Mouse (Mus musculus): ENCODE data around the gene Eif2ak4. TPM values are rescaled to one million over a fixed set of nuclear protein-coding genes. Genes with fewer than 3 reads are reported as not detected.

Gene Eif2ak4
- total RNA-seq (2017): 11.1 to 23.8 TPM (median 23.0 TPM) in 3 replicates

DNA sequence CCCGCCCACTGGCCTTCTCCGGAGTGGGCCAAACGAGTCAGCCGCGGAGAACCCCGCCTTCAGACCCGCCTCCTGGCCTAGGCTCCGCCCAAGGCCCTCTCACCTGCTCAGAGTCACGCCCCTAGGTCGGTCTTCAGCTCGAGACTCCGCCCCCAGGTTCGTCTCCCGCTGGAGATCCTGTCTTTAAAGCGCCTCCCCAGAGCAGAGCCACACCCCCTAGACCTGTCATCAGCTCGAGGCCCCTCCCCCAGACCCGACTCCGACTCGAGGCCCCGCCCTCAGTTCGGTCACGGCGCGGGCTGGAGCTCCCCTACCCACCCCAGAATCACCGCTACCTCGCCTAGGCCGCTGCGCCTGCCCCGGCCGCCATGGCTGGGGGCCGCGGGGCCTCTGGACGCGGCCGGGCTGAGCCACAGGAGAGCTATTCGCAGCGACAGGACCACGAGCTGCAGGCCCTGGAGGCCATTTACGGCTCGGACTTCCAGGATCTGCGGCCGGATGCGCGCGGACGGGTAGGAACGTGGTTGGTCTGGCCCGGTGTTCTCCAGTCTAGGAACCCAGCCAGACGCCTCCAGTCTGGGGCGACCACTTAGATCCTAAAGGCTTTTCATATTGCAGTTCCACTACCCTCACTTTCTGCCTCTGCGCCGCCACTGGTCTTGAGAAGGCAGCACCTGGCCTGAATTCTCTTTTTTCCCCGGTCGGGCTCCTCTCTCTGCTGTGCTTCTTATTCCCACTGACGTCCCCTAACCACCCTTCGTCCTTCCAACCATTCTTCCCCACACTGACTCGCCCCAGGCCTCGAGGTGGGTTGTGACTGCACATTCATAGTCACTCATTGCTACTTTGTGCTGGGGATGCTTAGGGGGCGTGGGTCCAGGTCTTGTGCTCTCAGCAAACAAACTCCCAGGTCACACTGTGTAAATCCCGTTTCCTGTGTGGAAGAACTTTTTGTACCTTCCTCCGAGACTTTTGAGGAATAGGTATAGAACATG lies at the start of gene Eif2ak4:
Gene Eif2ak4, plus strand, starts transcription at position 278 of the 995 bp plus-strand sequence.
- ATAC-seq (replicated peaks; ENCODE audit: insufficient number of reproducible peaks, low FRiP score, low TSS enrichment, poor library complexity, severe bottlenecking): peak; percentile 95

DNA sequence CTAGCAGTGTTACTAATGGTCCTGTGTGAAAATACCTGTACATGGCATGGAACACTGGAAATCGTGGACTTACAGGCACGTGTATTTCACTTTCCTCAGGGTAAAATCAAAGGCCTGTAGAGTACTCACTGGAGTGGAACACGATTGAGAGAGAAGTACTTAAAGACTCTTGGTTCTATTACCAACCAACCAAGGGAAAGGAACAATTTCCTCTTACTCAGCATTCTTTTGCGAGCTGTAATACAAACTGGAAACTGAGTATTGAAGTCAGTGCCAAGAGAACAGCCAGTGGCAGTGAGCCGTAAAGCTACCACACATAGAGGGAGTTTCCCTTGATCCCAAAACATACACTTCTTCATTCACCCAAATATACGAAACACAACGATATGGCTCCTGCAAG lies 47.1 kb upstream of the Eif2ak4 start:
- ATAC-seq (replicated peaks; ENCODE audit: insufficient number of reproducible peaks, low FRiP score, low TSS enrichment, poor library complexity, severe bottlenecking): no peak

DNA sequence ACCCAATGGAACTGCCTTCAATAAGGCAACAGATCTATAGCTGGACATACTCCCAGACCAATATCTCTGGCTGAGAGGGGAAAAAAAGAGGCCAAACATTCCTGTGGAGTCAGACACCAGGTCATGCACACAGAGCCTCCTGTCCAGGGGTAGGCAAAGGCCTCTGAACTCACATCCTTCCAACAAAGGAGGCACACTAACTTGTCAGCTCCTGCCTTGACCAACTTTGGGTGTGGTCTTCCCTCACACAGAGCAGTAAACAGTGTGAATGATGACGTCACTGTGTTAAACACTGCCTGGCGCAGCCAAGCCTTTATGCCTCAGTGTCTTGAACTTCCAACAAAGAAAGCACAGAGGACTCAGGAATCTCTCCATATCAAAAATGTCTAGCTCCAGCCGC lies 44.5 kb upstream of the Eif2ak4 start:
- ATAC-seq (replicated peaks; ENCODE audit: insufficient number of reproducible peaks, low FRiP score, low TSS enrichment, poor library complexity, severe bottlenecking): no peak

DNA sequence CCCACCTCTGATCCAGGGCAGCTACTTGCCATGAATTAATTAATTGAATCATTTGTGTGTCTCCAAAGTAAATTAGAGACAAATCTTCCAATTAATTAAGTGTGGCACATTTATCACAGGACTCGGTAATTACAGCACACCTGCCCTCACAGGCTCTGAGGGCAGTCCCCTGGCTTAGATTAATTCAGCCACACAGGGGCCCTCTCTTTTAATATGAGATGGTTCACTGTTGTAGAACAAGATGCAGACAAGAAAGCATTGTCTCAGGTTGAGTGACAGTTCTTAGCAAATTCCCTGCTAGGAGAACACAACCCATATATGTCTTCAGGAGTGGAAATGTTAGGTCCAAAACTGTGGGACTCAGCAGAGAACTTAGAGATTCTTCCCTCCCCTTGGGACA lies 42.9 kb upstream of the Eif2ak4 start:
- ATAC-seq (replicated peaks; ENCODE audit: insufficient number of reproducible peaks, low FRiP score, low TSS enrichment, poor library complexity, severe bottlenecking): no peak

DNA sequence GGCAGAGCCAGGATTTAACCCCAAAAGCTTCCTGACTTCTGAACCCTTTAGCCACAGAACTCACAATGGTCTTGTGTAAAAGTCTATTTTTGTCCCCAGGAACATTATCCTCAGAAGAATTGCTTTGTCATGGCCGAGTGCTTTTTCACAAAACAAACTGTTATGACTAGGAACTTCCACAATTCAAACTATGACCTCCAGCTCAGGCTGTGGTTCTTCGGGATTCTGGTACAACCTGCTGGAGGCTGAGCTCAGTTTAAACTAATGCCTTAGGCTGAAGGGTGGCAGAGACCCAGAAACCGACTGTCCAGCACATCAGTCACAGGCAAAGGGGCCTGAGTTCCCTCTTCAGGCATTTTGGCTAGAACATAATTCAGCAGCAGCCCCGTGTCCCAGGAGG lies 34.9 kb upstream of the Eif2ak4 start:
- ATAC-seq (replicated peaks; ENCODE audit: insufficient number of reproducible peaks, low FRiP score, low TSS enrichment, poor library complexity, severe bottlenecking): no peak

DNA sequence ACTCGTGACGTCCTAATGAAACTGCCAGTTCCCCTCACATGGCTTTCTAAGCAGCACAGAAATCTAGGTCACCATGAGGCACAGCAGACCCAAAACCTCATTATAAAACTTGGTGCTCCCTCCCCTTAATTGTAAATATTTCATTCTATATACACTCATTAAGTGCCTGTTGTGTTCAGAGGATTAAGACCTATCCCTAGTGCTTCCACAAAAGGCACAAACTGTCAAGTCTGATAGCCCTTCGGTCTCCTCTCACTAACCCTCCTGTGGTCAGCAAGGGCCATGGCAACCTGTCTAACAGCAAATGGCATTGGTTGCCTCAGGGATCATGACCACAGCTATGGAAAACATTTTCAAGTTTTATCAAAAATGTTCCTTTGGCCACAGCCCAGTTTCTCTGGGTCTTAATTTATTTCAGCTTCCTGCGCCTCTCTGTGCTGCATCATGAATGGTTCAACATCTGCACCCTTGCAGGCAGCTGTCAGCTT lies 34.5 kb upstream of the Eif2ak4 start:
- ATAC-seq (replicated peaks; ENCODE audit: insufficient number of reproducible peaks, low FRiP score, low TSS enrichment, poor library complexity, severe bottlenecking): no peak

DNA sequence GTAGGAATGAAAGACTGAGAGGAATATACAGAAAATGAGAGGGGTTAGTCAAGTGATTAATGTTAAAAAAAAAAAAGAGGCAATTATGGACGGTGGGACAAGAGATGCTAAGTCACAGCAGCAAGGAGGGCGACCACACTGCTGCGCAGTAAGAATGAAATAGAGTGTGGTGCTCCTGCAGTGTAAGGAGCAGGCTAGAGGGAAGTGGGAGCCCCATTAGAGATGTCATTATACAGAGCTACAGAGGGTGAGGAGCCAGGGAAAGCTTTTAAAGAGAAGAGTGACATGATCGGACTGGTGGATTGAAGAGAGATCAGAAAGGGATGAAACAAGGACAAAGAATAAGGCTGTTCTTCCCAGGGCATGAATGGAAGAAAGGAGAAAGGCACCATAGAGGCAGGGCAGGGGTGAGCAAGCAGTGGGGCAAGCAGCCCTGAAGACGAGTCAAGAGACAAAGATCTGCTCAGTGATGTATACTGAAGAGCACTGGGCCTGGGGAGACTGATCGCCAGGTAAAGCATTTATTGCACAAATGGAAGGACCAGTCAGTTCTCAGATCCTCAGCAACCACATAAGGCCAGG lies 33.2 kb upstream of the Eif2ak4 start:
- no peak for ATAC-seq (replicated peaks; ENCODE audit: insufficient number of reproducible peaks, low FRiP score, low TSS enrichment, poor library complexity, severe bottlenecking)

DNA sequence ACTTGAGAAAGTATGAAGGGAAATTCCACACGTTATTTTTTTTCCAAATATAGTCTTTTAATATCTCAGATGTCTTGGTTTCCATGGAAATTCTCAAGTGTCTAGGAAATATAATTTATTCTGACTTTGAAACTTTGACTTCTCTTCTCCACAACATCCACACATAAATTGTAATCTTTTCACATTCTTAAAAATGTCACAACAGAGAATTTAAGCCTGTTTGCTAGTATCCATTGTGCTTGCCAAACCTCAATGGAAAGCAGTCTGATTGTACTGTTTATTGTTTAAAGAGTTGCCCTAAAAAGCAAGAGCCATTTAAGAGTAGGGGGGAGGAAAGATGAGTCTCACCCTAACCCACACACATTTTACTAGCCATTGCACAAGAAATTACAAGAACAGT lies 16.6 kb upstream of the Eif2ak4 start:
- no peak for ATAC-seq (replicated peaks; ENCODE audit: insufficient number of reproducible peaks, low FRiP score, low TSS enrichment, poor library complexity, severe bottlenecking)

DNA sequence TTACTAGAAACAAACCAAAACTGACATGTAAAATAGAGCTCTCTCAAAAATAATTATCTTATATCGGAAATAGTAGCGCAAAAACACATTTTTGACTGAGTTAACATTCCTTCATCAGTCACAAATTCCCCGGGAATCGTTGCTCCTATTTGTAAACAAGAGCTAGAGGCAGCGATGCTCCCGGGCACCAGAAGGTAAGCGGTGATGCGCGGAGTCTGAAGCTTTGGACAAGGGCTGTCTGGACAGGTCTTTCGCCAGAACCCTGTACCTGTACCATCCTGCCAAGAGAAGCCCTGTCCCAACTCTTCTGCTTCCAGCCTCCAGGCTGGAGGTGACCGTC lies 15.9 kb upstream of the Eif2ak4 start:
- no peak for ATAC-seq (replicated peaks; ENCODE audit: insufficient number of reproducible peaks, low FRiP score, low TSS enrichment, poor library complexity, severe bottlenecking)

DNA sequence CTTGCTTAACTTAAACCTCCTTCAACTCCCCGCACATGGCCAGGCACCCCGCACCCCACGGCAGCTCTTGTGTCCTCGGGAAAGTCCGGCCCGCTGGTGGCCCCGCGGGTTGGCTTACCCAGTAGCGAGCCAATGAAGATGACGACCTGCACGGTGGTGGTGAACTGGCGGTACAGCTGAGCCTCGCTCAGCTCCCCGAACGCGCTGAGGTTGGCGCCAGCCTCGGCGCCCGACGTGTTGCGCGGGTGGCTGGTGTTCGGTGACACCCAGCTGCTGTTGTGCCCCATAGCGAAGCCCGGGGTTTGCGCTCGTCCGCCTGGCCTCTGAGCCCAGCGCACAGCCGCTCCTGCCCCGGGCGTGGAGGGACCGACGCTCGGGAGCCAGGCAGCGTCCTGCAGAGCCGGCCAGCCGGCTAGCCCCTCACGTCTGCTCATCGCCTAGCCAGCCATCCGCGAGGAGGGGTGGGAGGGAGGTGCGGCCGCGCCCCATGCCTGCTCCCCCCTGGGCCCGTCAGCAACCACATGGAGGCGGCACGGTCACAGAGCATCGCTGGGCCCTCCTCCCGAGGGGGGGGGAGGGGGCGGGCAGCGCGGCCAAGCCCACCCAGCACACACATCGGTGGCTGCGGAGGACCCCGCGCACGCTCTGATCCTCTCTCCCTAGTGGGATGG lies 15.4 kb upstream of the Eif2ak4 start, which contains the start of gene Gpr176:
Gene Gpr176, minus strand, starts transcription at position 519 of the 671 bp plus-strand sequence.
- 0 out of 2 replicates have a peak, but pooled peaks have one; percentile 41 for ATAC-seq (replicated peaks; ENCODE audit: insufficient number of reproducible peaks, low FRiP score, low TSS enrichment, poor library complexity, severe bottlenecking)

DNA sequence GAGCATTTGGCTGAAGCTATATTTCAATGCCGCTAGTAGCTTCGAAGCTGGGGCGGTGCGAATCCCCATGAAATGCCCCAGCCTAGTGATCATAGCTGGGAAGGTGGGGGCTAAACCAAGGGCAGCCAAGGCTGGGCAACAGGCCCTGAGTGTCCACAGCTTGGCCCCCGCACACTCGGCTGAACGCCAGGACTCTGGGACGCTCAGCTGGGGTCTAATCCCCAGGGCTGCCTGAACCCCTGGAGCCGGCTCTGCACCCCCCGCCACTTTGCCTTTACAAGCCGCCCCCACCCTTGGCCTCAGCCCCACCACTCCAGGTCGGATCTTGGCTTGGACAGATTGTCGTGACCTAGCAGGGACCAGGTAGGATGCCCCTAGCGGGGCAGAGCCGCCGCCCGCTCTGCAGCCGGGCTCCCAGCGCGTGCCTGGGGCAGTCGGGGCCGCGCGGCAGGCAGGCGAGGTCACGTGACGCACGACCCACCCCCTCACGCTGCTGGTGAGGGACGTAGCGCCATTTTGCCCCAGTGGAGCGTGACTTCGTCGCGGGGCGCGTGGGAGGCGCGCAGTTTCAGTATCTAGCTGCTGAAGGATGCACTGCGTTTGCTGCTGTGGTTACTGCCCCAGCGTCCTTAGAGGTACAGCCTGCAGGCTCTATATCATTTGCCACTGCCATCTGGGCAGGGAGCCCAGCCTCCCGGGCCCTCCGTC lies 14.7 kb upstream of the Eif2ak4 start:
- peak; percentile 68; the same call in 1 of the 2 replicates for ATAC-seq (replicated peaks; ENCODE audit: insufficient number of reproducible peaks, low FRiP score, low TSS enrichment, poor library complexity, severe bottlenecking)

DNA sequence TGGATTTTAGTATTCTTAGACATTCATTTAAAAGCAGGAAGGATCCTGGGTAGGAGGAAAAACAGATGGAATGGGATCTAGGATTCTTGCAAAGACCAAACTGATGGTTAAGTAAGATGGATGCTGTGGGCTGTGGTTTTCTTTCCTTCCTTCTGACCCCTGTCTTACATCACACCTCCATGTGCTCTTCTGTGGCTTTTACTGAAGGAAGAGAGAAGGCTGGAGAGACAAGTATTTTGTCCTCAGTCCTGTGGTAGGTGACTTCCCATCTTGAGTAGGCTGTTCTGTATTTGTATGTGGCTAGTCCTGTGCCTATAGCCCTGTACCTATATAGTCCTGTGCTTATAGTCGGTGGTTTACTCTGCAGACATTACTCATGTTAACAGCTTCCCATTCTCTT lies 12.9 kb upstream of the Eif2ak4 start:
- no peak for ATAC-seq (replicated peaks; ENCODE audit: insufficient number of reproducible peaks, low FRiP score, low TSS enrichment, poor library complexity, severe bottlenecking)

DNA sequence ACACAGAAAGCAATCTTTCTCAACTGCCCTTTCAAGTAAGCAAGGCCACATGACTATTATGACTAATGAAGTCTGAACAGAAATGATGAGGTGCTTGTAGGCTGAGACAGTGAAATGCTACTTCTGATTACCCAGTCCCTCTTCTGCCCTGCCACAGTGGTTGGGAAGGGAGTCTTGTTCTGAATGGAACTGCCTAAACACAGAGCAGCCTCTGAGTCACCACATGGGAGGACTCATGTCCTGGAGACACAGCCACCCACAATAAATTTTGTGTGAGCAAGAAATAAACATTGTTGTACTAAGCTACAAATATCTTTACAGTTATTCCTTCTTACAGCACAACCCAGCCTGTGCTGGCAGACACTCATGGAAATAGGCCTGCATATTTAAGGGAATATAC lies 12.5 kb upstream of the Eif2ak4 start:
- no peak for ATAC-seq (replicated peaks; ENCODE audit: insufficient number of reproducible peaks, low FRiP score, low TSS enrichment, poor library complexity, severe bottlenecking)

DNA sequence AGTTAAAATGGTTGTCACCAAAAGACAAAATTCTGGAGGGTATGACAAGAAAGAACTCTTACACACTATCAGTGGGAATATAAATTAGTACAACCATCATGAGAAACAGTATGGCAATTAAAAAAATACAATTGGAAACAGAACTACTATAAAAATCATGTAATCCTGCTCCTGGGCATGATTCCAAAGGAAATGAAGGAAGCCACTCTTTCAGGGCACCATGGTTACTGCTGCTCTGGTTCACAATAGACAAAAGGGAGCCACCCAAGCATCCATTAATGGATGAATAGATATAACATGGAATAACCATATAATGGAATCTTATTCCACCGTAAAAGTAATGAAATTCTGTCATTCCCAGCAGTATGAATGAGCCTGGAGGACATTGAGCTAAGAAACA lies 8.7 kb upstream of the Eif2ak4 start:
- no peak for ATAC-seq (replicated peaks; ENCODE audit: insufficient number of reproducible peaks, low FRiP score, low TSS enrichment, poor library complexity, severe bottlenecking)

DNA sequence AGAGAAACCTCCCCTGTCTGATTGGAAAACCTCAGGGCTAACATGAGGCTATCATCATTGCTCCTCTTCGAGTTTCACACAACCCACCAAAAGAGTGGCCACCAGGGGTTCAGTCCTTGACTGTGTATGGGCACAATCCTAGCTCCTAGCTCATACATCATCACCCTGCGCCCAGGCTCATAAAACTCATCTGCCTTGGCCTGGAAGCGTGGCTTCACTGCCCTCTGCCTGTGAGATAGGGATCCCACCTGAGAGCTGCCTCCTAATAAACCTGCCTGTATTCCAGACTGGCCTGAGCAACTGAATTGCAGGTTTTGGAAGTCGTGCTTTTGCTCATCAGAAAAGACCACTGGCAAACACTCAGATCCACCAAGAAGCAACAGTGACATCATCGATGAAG lies 5.0 kb upstream of the Eif2ak4 start:
- no peak for ATAC-seq (replicated peaks; ENCODE audit: insufficient number of reproducible peaks, low FRiP score, low TSS enrichment, poor library complexity, severe bottlenecking)

DNA sequence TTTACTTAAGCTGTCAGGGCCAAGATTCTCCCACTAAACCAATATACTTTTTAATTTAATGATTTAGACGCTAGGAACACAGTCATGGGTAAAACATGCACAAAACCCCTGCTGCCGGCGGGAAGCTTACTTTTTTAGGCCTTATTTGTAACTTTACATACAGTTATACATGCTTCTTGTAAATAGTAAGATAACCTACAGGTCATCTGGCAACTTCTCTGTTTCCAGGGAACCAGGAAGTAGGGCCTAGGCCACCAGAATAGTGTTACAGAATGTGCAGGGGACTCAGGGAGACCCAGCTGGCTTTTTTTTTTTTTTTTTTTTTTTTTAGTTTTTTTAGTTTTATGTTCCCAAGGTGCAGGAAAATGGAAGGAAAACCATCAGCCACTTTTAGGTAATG lies 1.2 kb downstream of the Eif2ak4 start:
- ATAC-seq (replicated peaks; ENCODE audit: insufficient number of reproducible peaks, low FRiP score, low TSS enrichment, poor library complexity, severe bottlenecking): no peak

DNA sequence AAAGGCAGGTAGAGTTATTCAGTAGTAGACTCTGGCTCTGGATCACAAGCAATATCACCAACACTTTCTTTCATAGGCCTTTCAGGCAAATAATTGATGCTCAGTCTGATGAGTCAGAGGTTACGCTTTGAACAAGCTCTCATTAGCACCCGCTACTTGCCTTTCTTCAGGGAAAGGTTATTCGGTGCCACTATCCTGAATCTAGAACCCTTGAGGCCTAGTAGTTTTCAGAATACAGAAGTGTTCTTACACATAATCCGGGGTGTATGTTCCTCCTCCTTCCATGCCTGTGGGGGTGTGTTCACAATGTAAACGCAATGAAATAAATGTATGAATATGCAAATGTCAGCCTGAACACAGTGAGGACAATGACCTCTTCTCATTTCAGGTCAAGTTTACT lies 1.7 kb downstream of the Eif2ak4 start:
- ATAC-seq (replicated peaks; ENCODE audit: insufficient number of reproducible peaks, low FRiP score, low TSS enrichment, poor library complexity, severe bottlenecking): no peak

DNA sequence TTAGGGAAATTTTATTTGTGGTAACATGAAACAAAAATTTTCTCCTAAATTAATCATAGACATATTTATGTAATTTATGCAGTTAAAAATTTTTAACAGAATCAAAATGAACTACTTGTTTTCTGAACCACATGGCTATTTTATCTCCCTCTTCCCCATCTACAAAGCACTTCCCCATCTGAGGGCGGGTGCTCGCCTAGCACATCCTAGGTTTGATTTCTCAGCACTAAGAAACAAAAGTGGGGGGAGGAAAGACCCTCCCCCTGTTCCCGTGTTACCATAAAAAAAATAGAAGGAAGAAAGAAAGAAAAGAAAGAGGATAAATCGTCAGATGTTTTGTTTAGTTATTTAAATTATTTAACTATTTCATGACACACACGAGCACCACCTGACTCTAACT lies 2.8 kb downstream of the Eif2ak4 start:
- ATAC-seq (replicated peaks; ENCODE audit: insufficient number of reproducible peaks, low FRiP score, low TSS enrichment, poor library complexity, severe bottlenecking): no peak

DNA sequence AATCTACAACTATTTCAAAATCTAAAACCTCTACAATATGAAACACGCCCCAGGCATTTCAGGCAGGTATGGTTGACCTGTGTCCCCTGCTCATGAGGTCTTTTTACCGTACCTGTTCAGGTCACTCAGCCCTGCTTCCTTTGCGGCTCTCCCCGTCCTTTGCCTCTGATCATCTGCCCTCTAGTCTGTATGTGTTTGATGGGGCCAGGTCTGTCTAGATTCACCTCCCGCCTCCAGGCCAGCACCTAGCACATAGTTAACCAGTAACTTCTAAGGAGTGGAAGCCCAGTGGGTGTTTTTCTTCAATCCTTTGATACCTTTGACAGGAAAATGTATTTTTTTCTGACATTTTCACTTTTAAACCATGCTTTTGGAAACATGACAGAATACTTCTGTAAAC lies 11.3 kb downstream of the Eif2ak4 start:
- no peak for ATAC-seq (replicated peaks; ENCODE audit: insufficient number of reproducible peaks, low FRiP score, low TSS enrichment, poor library complexity, severe bottlenecking)
